Mouse (Mus musculus) thymus, postnatal 10 days (tissue): ENCODE data around the gene Serpinc1.
"Not testable (repeated sequence)": the region's sequence is repeated elsewhere in the genome, so short reads cannot be mapped to it uniquely, and the experiment has no call there.

ENCODE experiments used
- DNase-seq, 2 experiments: peaks; one replicate each; pipeline ENCODE4 v3.0.0; 2021; ENCODE audit warnings: low spot score in 2 of 2

The Serpinc1 gene

DNA sequence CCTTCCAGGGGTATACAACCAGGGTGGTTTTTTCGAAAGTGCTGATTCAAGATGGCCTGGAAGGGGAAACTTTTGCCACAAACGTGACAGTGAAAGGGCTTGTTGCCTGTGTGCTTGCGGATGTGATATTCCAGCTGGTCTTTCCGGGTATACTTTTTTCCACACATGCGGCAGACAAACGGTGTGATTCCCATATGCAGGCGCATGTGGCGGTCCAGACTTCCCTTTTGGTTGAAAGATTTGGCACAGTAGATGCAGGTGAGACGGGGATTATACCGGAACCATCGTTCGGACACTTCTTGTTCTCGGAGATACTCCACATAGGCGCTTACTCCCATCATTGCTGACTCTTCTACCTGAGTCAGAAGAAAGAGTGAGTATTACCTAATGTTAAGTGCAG, 41.7 kb downstream of the Serpinc1 start:
- DNase-seq, result no peak

- DNase-seq, result no peak
These were observed 47.2 kb downstream of the Serpinc1 start for GRCm38 (mm10) chr1:161025410-161026210.

DNA sequence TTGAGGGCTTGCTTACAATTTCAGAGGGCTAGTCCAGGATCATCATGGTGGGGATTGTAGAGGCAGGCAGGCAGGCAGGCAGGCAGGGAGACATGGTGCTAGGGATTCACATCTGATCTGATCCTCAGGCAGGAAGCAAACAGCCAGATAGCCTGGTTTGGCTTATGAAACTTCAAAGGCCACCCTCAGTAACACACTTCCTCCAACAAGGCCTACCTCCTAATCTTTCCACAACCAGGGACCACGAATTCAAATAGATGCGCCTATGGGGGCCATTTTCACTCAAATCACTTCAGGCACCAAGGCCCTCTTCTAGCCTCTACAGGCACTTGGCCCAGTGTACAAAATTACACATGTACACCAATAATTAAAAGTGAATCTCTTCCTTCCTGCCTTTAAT, 48.8 kb downstream of the Serpinc1 start:
- no peak for DNase-seq

DNA sequence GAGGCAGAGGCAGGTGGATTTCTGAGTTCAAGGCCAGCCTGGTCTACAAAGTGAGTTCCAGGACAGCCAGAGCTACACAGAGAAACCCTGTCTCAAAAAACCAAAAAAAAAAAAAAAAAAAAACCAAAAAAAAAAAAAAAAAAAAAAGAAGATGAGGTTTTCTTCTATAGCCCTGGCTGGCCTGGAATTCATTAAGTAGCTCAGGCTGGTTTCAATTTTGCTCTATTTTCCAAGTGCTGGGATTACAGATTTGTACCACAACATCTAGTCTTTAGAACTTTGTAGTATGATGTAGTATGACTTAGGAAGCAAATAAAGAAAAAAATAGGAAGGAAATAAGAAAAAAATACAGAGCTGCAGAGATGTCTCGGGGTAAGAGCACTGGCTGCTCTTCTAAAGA, 50.0 kb downstream of the Serpinc1 start:
- not testable (repeated sequence) for DNase-seq

DNA sequence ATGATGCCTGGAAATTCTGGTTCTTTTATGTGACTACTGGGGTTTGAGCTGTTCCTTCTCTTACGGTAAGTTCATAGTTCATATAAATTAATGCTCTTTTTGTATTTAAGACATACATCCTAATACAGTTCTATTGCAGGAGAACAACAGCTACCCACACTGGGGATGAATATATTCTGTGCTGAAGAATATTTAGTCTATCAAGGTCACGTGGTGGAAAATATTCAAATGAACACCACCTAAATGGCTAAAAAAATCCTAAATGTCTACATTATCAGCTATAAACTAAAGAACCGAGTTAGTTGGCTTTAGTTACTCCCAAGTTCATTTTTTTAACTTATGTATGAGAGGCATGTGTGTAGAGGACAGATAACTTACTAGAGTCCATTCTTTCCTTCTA, 51.7 kb downstream of the Serpinc1 start:
- no peak for DNase-seq

DNA sequence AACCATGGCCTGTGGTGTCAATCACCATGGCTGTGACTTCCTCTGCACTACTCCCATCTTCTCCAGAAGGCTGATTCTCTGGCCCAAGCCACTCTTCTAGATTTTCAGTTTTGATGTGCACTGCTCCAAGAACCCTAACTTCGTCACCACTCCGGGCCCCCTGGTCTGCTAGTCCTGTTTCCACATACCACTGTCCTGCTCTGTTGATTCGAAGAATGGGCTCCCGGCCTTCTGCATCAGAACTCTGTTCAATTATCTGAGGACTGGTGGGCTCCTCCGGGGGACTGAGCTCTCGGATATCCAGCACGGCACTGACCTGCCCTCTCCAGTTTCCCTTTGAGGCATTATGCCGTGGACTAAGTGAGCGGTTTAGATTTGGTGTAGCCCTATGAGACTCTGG, 53.5 kb downstream of the Serpinc1 start:
- no peak for DNase-seq

- no peak for DNase-seq
These were observed 54.0 kb downstream of the Serpinc1 start for GRCm38 (mm10) chr1:161032345-161032744.

DNA sequence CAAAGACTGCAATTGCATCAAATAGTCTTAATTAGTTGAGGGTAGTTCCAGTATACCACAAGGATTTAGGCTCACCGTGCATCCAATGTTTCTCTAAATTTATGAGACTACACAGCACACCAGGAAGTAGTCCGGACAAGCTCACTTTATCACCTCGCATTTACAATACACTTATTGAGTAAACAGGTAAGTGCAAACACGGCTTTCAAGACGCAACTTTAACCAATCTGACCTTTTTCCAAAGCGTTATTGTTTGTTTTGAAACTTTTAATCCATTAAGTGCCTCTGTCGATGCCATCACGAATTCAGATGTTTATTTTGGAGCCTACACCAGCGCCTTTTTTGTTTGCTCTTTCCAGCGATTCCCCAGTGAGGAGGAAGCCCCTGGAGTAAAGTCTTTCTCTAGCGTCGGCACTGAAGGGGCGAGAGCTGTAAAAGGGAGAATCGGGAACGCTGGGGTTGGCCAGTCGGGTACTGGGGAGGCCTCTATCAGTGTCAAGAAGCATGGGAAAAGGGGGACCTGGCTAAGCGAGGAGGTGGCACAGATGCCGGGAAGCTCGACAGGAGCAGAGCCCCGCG, 55.6 kb downstream of the Serpinc1 start:
- no peak for DNase-seq

DNA sequence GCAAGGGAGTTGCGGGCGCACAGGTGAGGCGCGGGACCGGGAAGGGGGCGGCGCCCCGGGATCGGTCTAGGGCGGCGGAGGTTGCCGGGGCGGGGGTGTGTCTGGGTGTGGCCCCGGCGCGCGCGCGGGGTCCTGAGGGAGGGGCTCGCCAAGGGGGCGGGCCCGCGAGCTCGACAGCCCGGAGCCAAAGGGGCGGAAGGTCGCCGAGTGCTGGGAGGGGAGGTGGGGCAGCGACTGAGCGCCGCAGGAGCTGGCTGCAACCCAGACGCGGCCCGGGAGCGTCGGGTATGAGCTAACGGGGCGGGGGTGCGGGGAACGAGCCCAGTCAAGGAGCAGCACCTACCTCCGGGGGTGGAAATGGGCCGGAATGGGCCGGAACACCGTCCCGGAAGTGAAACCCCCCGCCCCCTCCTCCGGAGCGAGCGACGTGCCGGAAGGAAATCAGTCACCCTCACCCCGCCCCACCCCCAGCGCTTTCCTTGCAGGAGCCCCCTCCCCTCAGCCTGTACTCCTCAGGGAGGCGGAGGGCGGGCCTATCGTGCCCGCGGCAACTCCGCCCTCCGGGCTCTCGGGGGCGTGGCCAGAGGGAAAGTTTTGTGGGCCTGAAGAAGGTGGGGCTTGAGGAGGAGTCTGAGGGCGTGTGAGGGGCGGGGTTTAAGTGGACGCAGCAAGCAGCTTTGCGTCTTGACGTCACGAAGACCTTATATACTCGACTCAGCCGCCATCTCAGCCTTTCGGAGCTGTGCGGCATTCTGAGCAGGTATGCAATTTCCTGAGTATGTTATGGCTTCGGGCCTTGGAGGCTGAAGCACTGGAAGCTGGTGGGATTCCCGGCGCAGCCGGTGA, 56.3 kb downstream of the Serpinc1 start, which contains the start of gene Zbtb37:
Zbtb37 (minus strand) TSS at position 415 of the 846 bp plus-strand sequence.
- DNase-seq, result peak; percentile 99

- DNase-seq, result no peak
These were observed 56.9 kb downstream of the Serpinc1 start for GRCm38 (mm10) chr1:161035281-161035785.

- peak; percentile 16 to 35 for DNase-seq
These were observed 57.5 kb downstream of the Serpinc1 start for GRCm38 (mm10) chr1:161035786-161036404.

DNA sequence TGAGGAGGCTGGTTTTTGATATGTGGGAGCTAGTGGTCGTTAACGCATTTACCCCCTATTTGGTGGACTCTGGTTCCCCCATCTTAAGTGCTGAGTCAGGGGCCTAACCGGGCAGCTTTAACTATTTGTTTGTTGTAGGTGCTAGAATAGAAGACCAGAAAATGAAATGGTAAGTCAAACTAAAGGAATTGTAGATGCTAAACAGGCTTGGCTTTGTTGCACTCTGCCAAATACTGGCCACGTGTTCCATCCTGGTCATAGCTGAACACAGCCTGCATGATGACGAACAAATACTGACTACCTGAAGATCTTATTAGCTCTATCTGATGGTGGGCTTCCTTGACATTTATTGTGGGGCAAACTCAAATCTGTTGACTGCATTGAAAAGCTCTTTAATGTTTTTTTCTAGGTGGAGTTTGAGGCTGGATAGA, 58.0 kb downstream of the Serpinc1 start:
- no peak for DNase-seq

DNA sequence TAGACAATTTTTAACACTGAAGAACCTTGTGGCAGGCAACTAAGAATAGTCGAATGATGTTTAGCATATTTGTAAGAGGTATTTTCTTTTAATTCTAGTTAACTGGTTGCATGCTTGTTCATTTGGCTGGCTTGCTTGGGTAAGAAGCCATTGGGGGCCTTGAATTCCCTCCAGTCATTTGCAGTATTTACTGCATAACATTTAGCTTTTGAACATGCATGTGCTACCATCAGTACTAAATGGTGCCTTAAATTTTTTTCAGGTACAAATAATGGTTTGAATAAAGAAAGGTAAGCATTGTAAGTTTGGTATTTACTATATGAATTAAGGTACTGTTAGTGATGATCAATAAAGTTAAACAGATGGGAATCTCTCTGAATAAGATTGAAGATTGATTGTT, 58.6 kb downstream of the Serpinc1 start:
- DNase-seq, result no peak

GRCm38 (mm10) chr1:161037599-161037998, 59.2 kb downstream of the Serpinc1 start:
- DNase-seq, result no peak

- no peak for DNase-seq
These were observed 59.6 kb downstream of the Serpinc1 start for GRCm38 (mm10) chr1:161038004-161038403.

- DNase-seq, result no peak
These were observed 60.8 kb downstream of the Serpinc1 start for GRCm38 (mm10) chr1:161038968-161039721.

DNA sequence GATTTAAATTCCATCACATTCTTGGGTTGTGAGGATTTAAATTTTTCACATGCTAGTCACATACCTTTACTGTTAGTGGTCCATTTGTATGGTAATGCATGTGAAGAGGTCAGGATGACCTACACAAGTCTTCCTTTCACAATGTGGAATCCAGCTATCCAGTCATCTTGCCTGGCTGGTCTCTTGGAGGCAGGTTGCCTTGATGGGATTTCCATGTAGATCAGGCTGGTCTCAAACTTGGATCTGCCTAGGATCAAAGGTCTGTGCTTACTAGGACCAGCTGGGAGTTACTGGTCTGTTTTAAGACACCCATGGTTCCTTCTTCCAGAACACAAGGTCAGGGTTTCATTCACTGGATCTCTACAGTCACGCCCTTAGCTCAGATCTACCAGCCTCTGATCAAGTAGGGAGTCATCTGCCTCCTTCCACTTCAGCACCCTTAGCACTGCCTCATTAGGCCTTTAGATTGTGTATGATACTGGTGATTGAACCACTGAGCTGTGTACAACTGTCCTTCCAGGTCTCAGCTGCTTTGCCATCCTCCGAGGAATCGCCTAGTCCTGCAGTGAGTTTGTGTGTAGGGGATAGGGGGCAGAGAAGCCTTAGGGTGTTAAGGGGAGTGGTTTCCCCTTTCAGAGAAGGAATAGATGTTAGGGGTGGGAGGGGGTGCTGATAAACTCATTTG, 61.5 kb downstream of the Serpinc1 start:
- DNase-seq, result no peak

- DNase-seq, result no peak
These were observed 62.0 kb downstream of the Serpinc1 start for GRCm38 (mm10) chr1:161040426-161040770.

DNA sequence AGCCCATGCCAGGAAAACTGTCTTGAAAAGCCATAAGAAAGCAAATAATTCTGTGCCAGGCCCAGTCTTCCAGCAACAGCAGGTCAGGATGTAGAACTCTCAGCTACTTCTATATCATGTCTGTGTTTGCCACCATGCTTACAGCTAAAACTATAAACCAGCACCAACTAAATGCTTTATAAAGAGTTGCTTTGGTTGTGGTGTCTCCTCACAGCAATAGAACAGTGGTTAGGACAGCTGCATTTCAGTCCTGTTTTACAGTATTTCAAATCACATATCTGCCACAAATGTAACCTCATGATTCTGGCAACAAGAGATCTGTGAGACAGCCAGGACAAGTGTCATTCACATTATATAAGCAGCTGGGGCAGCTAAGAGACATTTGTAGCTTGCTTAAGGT, 62.5 kb downstream of the Serpinc1 start:
- DNase-seq, result no peak

GRCm38 (mm10) chr1:161041261-161042020, 63.1 kb downstream of the Serpinc1 start:
- DNase-seq, result no peak
